Mouse (Mus musculus) CH12.LX (cell line): ENCODE results near the gene Map3k20. TPM values are rescaled to one million over a fixed set of nuclear protein-coding genes. Genes with fewer than 3 reads are reported as not detected.

Experiments used
- DNase-seq: peaks from one replicate; pipeline ENCODE4 v3.0.0-alpha.2; 2013; ENCODE audit errors: extremely low read depth
- H3K27ac ChIP-seq: 2 replicates; pipeline ENCODE4 v1.5.1; 2012; ENCODE audit warnings: low read depth, mild to moderate bottlenecking, control low read depth, moderate library complexity; ENCODE audit not compliant: insufficient read depth
- H3K27me3 ChIP-seq: replicated peaks from 2 replicates; pipeline ENCODE3; 2012; ENCODE audit warnings: inconsistent platforms
- H3K36me3 ChIP-seq, 2 experiments: replicated peaks in 1 of 2; 2 replicates each; pipeline versions ENCODE3 to v1.6.1; 2012; ENCODE audit warnings: inconsistent platforms in 1 of 2, low read length in 1 of 2, mild to moderate bottlenecking in 1 of 2, mixed read lengths in 1 of 2, moderate library complexity in 1 of 2; ENCODE audit not compliant: control insufficient read depth in 1 of 2, insufficient read depth in 1 of 2
- H3K4me1 ChIP-seq, 2 experiments: 2 replicates each; pipeline ENCODE4 v1.6.1; 2012; ENCODE audit warnings: inconsistent platforms in 1 of 2, moderate library complexity in 1 of 2; ENCODE audit not compliant: insufficient read depth in 2 of 2, control insufficient read depth in 1 of 2
- H3K4me2 ChIP-seq: 2 replicates; pipeline ENCODE4 v1.6.1; 2012; ENCODE audit warnings: low read depth, mild to moderate bottlenecking, control low read depth; ENCODE audit not compliant: poor library complexity, insufficient read depth, severe bottlenecking
- H3K4me3 ChIP-seq, 3 experiments: fragments of 150-350 bp in 1 of 3; sonication (generic) in 1 of 3; replicated peaks in 1 of 3; 2 replicates each; pipeline versions ENCODE3 to v1.5.1; 2011 to 2012; ENCODE audit warnings: low read depth in 2 of 3, low read length in 2 of 3, mild to moderate bottlenecking in 2 of 3, moderate library complexity in 2 of 3, control low read depth in 1 of 3, improper control_type of control experiment in 1 of 3, inconsistent platforms in 1 of 3, mixed read lengths in 1 of 3; ENCODE audit not compliant: poor library complexity in 1 of 3
- H3K79me2 ChIP-seq: replicated peaks from 2 replicates; pipeline ENCODE4 v1.6.1; 2012; ENCODE audit warnings: mild to moderate bottlenecking, moderate library complexity; ENCODE audit not compliant: control insufficient read depth, poor library complexity, insufficient read depth, severe bottlenecking; ENCODE audit errors: extremely low read depth
- H3K9ac ChIP-seq: 2 replicates; pipeline ENCODE4 v1.6.1; 2012; ENCODE audit warnings: low read depth, mild to moderate bottlenecking, control low read depth, moderate library complexity; ENCODE audit not compliant: insufficient read depth
- H3K9me3 ChIP-seq: replicated peaks from 2 replicates; pipeline ENCODE3; 2012; ENCODE audit warnings: low read length, inconsistent platforms, mixed read lengths
- BHLHE40 ChIP-seq: IDR thresholded peaks from 2 replicates; pipeline ENCODE4 v1.6.1; 2011; ENCODE audit warnings: mild to moderate bottlenecking, low read depth, low read length, improper control_type of control experiment
- CHD2 ChIP-seq: IDR thresholded peaks from 2 replicates; pipeline ENCODE4 v1.6.1; 2011; ENCODE audit warnings: low read length, improper control_type of control experiment
- CTCF ChIP-seq, 2 experiments: IDR thresholded peaks in 1 of 2; conservative IDR thresholded peaks in 1 of 2; 2 replicates each; pipeline ENCODE4 v1.5.1; 2011 to 2012; ENCODE audit warnings: low read depth in 2 of 2, low read length in 2 of 2, improper control_type of control experiment in 1 of 2, inconsistent platforms in 1 of 2, mild to moderate bottlenecking in 1 of 2, moderate library complexity in 1 of 2
- E2F4 ChIP-seq: IDR thresholded peaks from 2 replicates; pipeline ENCODE4 v1.6.1; 2011; ENCODE audit warnings: low read depth, low read length, improper control_type of control experiment; ENCODE audit not compliant: insufficient replicate concordance
- ELF1 ChIP-seq: IDR thresholded peaks from 2 replicates; pipeline ENCODE4 v1.6.1; 2014; ENCODE audit warnings: low read depth, mild to moderate bottlenecking, inconsistent platforms, low read length, improper control_type of control experiment
- EP300 ChIP-seq: IDR thresholded peaks from 2 replicates; pipeline ENCODE4 v1.6.1; 2011; ENCODE audit warnings: low read length, improper control_type of control experiment
- HCFC1 ChIP-seq: IDR thresholded peaks from 2 replicates; pipeline ENCODE4 v1.6.1; 2012; ENCODE audit warnings: low read depth, mild to moderate bottlenecking, inconsistent platforms, low read length, improper control_type of control experiment
- JUN ChIP-seq: IDR thresholded peaks from 2 replicates; pipeline ENCODE4 v1.6.1; 2011; ENCODE audit warnings: low read depth, mild to moderate bottlenecking, low read length, improper control_type of control experiment, moderate library complexity; ENCODE audit not compliant: insufficient read depth
- JUND ChIP-seq: conservative IDR thresholded peaks from 2 replicates; pipeline ENCODE4 v1.6.1; 2011; ENCODE audit warnings: low read depth, low read length, improper control_type of control experiment
- MAZ ChIP-seq: IDR thresholded peaks from 2 replicates; pipeline ENCODE4 v1.6.1; 2012; ENCODE audit warnings: low read depth, mild to moderate bottlenecking, inconsistent platforms, low read length, improper control_type of control experiment, moderate library complexity
- MEF2A ChIP-seq: IDR thresholded peaks from 2 replicates; pipeline ENCODE4 v1.6.1; 2014; ENCODE audit warnings: low read depth, mild to moderate bottlenecking, inconsistent platforms, low read length, improper control_type of control experiment, borderline replicate concordance
- MYC ChIP-seq: IDR thresholded peaks from 2 replicates; pipeline ENCODE4 v1.6.1; 2011; ENCODE audit warnings: low read depth, mild to moderate bottlenecking, improper control_type of control experiment, low read length
- NELFE ChIP-seq: IDR thresholded peaks from 2 replicates; pipeline ENCODE4 v1.6.1; 2011; ENCODE audit warnings: low read depth, low read length, improper control_type of control experiment
- NRF1 ChIP-seq: IDR thresholded peaks from 2 replicates; pipeline ENCODE4 v1.6.1; 2014; ENCODE audit warnings: low read depth, mild to moderate bottlenecking, inconsistent platforms, low read length, improper control_type of control experiment, moderate library complexity
- POLR2A ChIP-seq: IDR thresholded peaks from 2 replicates; pipeline ENCODE4 v1.6.1; 2011; ENCODE audit warnings: low read depth, mild to moderate bottlenecking, improper control_type of control experiment, low read length
- POLR2AphosphoS2 ChIP-seq: IDR thresholded peaks from 2 replicates; pipeline ENCODE4 v1.6.1; 2011; ENCODE audit warnings: low read depth, low read length, improper control_type of control experiment
- RAD21 ChIP-seq: IDR thresholded peaks from 2 replicates; pipeline ENCODE4 v1.6.1; 2011; ENCODE audit warnings: low read depth, mild to moderate bottlenecking, low read length, improper control_type of control experiment, moderate library complexity
- RCOR1 ChIP-seq: conservative IDR thresholded peaks from 2 replicates; pipeline ENCODE4 v1.6.1; 2012; ENCODE audit warnings: low read depth, mild to moderate bottlenecking, inconsistent platforms, low read length, improper control_type of control experiment
- SIN3A ChIP-seq: IDR thresholded peaks from 2 replicates; pipeline ENCODE4 v1.6.1; 2012; ENCODE audit warnings: low read length, improper control_type of control experiment, inconsistent platforms
- SMC3 ChIP-seq: IDR thresholded peaks from 2 replicates; pipeline ENCODE4 v1.6.1; 2011; ENCODE audit warnings: low read depth, low read length, improper control_type of control experiment
- TCF12 ChIP-seq: IDR thresholded peaks from 2 replicates; pipeline ENCODE4 v1.6.1; 2014; ENCODE audit warnings: low read depth, mild to moderate bottlenecking, inconsistent platforms, low read length, improper control_type of control experiment
- UBTF ChIP-seq: IDR thresholded peaks from 2 replicates; pipeline ENCODE4 v1.6.1; 2012; ENCODE audit warnings: low read depth, mild to moderate bottlenecking, inconsistent platforms, low read length, improper control_type of control experiment, moderate library complexity
- ZC3H11A ChIP-seq: IDR thresholded peaks from 2 replicates; pipeline ENCODE4 v1.6.1; 2012; ENCODE audit warnings: low read depth, mild to moderate bottlenecking, inconsistent platforms, low read length, improper control_type of control experiment
- ZNF384 ChIP-seq: IDR thresholded peaks from 2 replicates; pipeline ENCODE4 v1.6.1; 2012; ENCODE audit warnings: low read depth, low read length, improper control_type of control experiment, inconsistent platforms
- dilution Hi-C: fragments of 300-500 bp; cut with MboI; formaldehyde crosslinking; loops from 2 replicates; pipeline ENCODE4 v1.14.3; 2020; ENCODE audit warnings: low sequenced_read_pairs; ENCODE audit not compliant: extremely low pct_unique_long_range_greater_than_20kb, extremely low pct_ligation_motif_present
- in situ Hi-C: fragments of 300-500 bp; cut with MboI; formaldehyde crosslinking; loops from 3 replicates; pipeline ENCODE4 v1.14.3; 2019; ENCODE audit warnings: low sequenced_read_pairs, low pct_ligation_motif_present, low pct_unique_long_range_greater_than_20kb, mixed read lengths
- polyA plus RNA-seq: library from polyadenylated mRNA; unstranded; fragments of >175 nt; gene quantifications from 2 replicates; pipeline ENCODE4 v1.2.1, GENCODE M21; 2012; ENCODE audit warnings: low read depth; ENCODE audit not compliant: insufficient read length
- total RNA-seq, 2 experiments: library from RNA; depleted of rRNA; stranded (reverse); fragments of 300-350 nt in 1 of 2; fragments of >200 nt in 1 of 2; gene quantifications; 2 replicates each; pipeline ENCODE4 v1.2.3; 2012 to 2014

Gene Map3k20
- total and polyA plus RNA-seq, 3 experiments, result 4.1 to 6.6 (median 6.1) TPM

DNA sequence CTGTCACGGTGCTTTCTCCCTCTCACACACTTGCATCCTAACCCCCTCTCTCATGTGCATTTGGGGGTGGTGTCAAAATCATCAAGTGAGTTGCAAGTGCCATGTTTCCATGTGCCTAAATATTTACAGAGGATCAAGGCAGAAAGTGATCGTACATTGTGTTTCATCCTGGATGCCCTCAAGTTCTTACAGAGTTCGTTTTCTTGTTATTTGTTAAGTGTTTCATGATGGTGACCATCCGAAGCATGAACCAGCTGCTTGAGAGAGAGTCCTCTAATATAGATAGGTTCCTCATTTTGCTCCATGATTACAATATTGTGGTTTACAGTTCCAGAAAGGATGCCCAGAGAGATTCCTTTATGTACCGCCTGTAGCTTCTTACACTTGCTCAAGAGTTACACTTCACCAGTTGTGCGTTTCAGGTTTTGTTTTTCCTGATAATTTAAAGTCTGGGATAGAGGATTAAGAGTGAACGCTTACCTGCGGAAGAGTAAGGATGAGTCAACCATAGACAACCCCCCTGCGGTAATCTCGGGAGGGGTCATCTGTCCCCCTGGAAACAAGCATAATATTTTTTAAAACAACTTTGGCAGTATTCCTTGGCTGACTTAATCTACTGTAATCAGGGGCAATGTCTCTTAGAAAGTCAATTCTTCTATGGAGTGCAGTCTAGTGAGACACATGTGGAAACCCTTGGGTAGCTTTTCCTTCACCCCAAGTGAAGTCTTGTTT lies 11.7 kb downstream of the Map3k20 start:
- TF ChIP-seq CHD2 (no peak), NRF1 (no peak)
- Histone ChIP-seq H3K36me3 (peaks cover 0 to 20% of the 10 kb centered on the region in 2 experiments), H3K4me1 (no peaks in the 10 kb centered on the region), H3K4me2 (no peak overlapping the region), H3K9me3 (no peaks in the 10 kb centered on the region), H3K9ac (no peak overlapping the region), H3K27me3 (no peaks in the 10 kb centered on the region), H3K27ac (no peak overlapping the region), H3K79me2 (no peaks in the 10 kb centered on the region), H3K4me3 (no peak overlapping the region)
- dilution Hi-C loops, result no loop called here
- DNase-seq, result no peak
- in situ Hi-C loops, result no loop called here

DNA sequence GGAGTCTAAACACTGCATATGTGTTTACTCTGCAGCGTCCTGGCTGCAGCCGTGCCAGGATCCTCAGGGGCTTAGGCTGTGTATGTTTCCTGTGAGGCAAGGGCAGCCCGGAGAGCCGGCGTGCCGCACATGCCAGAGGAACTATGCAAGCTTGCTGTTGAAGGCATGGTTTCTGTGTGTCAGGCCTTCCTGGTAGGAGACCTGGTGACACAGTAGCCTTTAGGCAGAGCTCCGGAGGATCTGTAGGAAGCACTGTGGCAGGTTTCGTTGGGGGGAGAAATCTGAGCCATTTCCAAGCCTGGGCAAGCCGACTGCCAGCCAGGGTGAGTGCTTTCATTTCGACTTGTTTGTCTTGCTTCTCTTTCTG lies 12.3 kb downstream of the Map3k20 start:
- DNase-seq, result no peak
- no peak for TF ChIP-seq TCF12
- no peak for TF ChIP-seq MEF2A
- no peak for TF ChIP-seq POLR2AphosphoS2
- no peak for TF ChIP-seq SMC3
- TF ChIP-seq SIN3A, result no peak
- TF ChIP-seq JUND, result no peak
- no peak for TF ChIP-seq JUN
- no peak for TF ChIP-seq MAZ
- no peak for TF ChIP-seq ELF1
- no peak for TF ChIP-seq ZNF384
- TF ChIP-seq HCFC1, result no peak
- no peak for TF ChIP-seq NELFE
- TF ChIP-seq CTCF (conservative IDR thresholded peaks at IDR 0.05 in 1 of 2, IDR thresholded peaks at IDR 0.05 in 1 of 2; ENCODE audit: low read depth in 2 of 2, low read length in 2 of 2), result no peak
- Histone ChIP-seq H3K9ac (no peak overlapping the region), H3K9me3 (no peaks in the 10 kb centered on the region), H3K79me2 (no peaks in the 10 kb centered on the region), H3K4me3 (no peak overlapping the region), H3K36me3 (peaks cover 0 to 20% of the 10 kb centered on the region in 2 experiments), H3K27me3 (no peaks in the 10 kb centered on the region), H3K4me1 (no peaks in the 10 kb centered on the region), H3K4me2 (no peak overlapping the region), H3K27ac (no peak overlapping the region)
- in situ Hi-C loops, result no loop called here
- dilution Hi-C loops, result no loop called here

DNA sequence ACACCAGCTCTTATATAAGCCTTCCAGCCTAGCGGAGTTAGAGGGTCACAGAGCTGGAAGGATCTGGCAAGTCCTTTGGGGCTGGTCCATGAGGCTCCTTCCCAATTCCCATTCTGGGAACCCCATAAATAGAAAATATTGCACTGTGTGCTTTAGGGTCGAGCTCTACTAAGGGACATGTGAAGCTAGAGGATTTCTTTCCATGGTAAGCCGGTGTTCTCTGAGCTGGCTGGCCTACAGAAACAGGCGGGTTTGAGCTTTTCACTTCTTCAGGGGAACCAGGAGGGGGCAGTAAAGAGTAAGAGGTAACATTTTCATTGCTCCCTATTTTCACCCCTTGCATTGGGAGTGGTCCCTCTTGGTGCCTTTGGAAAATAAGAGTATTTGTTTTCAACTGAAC lies 13.0 kb downstream of the Map3k20 start:
- no peaks in the 10 kb centered on the region for H3K4me1 ChIP-seq
- no peaks in the 10 kb centered on the region for H3K27me3 ChIP-seq
- in situ Hi-C loops (no loop called here), dilution Hi-C loops (no loop called here)
- no peak overlapping the region for H3K4me2 ChIP-seq
- H3K9ac ChIP-seq, result no peak overlapping the region
- TF ChIP-seq E2F4, result no peak
- TF ChIP-seq RCOR1, result no peak
- peak; percentile 69 for TF ChIP-seq SMC3
- TF ChIP-seq BHLHE40, result no peak
- no peak for TF ChIP-seq ZC3H11A
- no peak for TF ChIP-seq UBTF
- peak; percentile 79 to 83 for TF ChIP-seq CTCF (conservative IDR thresholded peaks at IDR 0.05 in 1 of 2, IDR thresholded peaks at IDR 0.05 in 1 of 2; ENCODE audit: low read depth in 2 of 2, low read length in 2 of 2)
- TF ChIP-seq EP300, result no peak
- no peak for TF ChIP-seq MYC
- peak; percentile 63 for TF ChIP-seq RAD21
- TF ChIP-seq POLR2A, result no peak
- TF ChIP-seq NELFE, result no peak
- TF ChIP-seq ELF1, result no peak
- no peak for TF ChIP-seq SIN3A
- H3K36me3 ChIP-seq, result peaks cover 0 to 24% of the 10 kb centered on the region in 2 experiments
- no peaks in the 10 kb centered on the region for H3K79me2 ChIP-seq
- peak; percentile 40 for DNase-seq
- H3K9me3 ChIP-seq, result no peaks in the 10 kb centered on the region
- H3K27ac ChIP-seq, result no peak overlapping the region
- H3K4me3 ChIP-seq, result no peak overlapping the region
